Mouse (Mus musculus): ENCODE data around the gene Neurl1b. TPM values are rescaled to one million over a fixed set of nuclear protein-coding genes. Genes with fewer than 3 reads are reported as not detected.
A peak's percentile ranks its signal among the peaks of the same experiment; 100 is the strongest.

Neurl1b gene
- polyA plus RNA-seq, 1 experiment: 79.7 TPM

GRCm38 (mm10) chr17:26451651-26452295 is 37.1 kb downstream of the Neurl1b start:
- Histone ChIP-seq H3K27me3 (ENCODE audit: control insufficient read depth, insufficient read depth, low read length) (no peaks in the 10 kb centered on the region), H3K27ac (ENCODE audit: insufficient read depth, low read depth, low read length) (no peak overlapping the region), H3K4me3 (ENCODE audit: low read depth, low read length) (no peak overlapping the region), H3K4me1 (ENCODE audit: control insufficient read depth, insufficient read depth, insufficient read length, low read length) (no peaks in the 10 kb centered on the region), H3K36me3 (ENCODE audit: control insufficient read depth, insufficient read depth, low read length) (0 out of 2 replicates have a peak, but pooled peaks cover 3% of the 10 kb centered on the region)
- TF ChIP-seq POLR2A (IDR thresholded peaks at IDR 0.05; ENCODE audit: low read depth, low read length) (no peak), CTCF (IDR thresholded peaks at IDR 0.05; ENCODE audit: extremely low read depth, insufficient read length, insufficient replicate concordance, low read depth, low read length) (peak; percentile 71; the same call in 1 of the 2 replicates)
- 42% methylated on average over 8 of the region's 8 CpGs for WGBS

- Histone ChIP-seq H3K36me3 (ENCODE audit: control insufficient read depth, insufficient read depth, low read length) (0 out of 2 replicates have a peak, but pooled peaks cover 2% of the 10 kb centered on the region), H3K27me3 (ENCODE audit: control insufficient read depth, insufficient read depth, low read length) (no peaks in the 10 kb centered on the region), H3K4me3 (ENCODE audit: low read depth, low read length) (no peak overlapping the region), H3K27ac (ENCODE audit: insufficient read depth, low read depth, low read length) (no peak overlapping the region), H3K4me1 (ENCODE audit: control insufficient read depth, insufficient read depth, insufficient read length, low read length) (no peaks in the 10 kb centered on the region)
- 58% methylated on average over 5 of the region's 5 CpGs for WGBS
- peak; percentile 54; the same call in 1 of the 2 replicates for TF ChIP-seq CTCF (IDR thresholded peaks at IDR 0.05; ENCODE audit: extremely low read depth, insufficient read length, insufficient replicate concordance, low read depth, low read length)
- TF ChIP-seq POLR2A (IDR thresholded peaks at IDR 0.05; ENCODE audit: low read depth, low read length): no peak
Observed at GRCm38 (mm10) chr17:26452371-26452972, 37.8 kb downstream of the Neurl1b start.

GRCm38 (mm10) chr17:26457506-26457905 is 42.9 kb downstream of the Neurl1b start:
- Histone ChIP-seq H3K4me1 (ENCODE audit: control insufficient read depth, insufficient read depth, insufficient read length, low read length) (no peaks in the 10 kb centered on the region), H3K27me3 (ENCODE audit: control insufficient read depth, insufficient read depth, low read length) (no peaks in the 10 kb centered on the region), H3K36me3 (ENCODE audit: control insufficient read depth, insufficient read depth, low read length) (no peaks in the 10 kb centered on the region), H3K27ac (ENCODE audit: insufficient read depth, low read depth, low read length) (no peak overlapping the region), H3K4me3 (ENCODE audit: low read depth, low read length) (no peak overlapping the region)
- TF ChIP-seq CTCF (IDR thresholded peaks at IDR 0.05; ENCODE audit: extremely low read depth, insufficient read length, insufficient replicate concordance, low read depth, low read length): no peak
- no peak for TF ChIP-seq POLR2A (IDR thresholded peaks at IDR 0.05; ENCODE audit: low read depth, low read length)

GRCm38 (mm10) chr17:26458049-26458448 is 43.4 kb downstream of the Neurl1b start:
- Histone ChIP-seq H3K36me3 (ENCODE audit: control insufficient read depth, insufficient read depth, low read length) (no peaks in the 10 kb centered on the region), H3K27ac (ENCODE audit: insufficient read depth, low read depth, low read length) (no peak overlapping the region), H3K27me3 (ENCODE audit: control insufficient read depth, insufficient read depth, low read length) (no peaks in the 10 kb centered on the region), H3K4me3 (ENCODE audit: low read depth, low read length) (no peak overlapping the region), H3K4me1 (ENCODE audit: control insufficient read depth, insufficient read depth, insufficient read length, low read length) (peaks cover 2% of the 10 kb centered on the region; the same call in 1 of the 2 replicates)
- 65% methylated on average over 7 of the region's 7 CpGs for WGBS
- TF ChIP-seq CTCF (IDR thresholded peaks at IDR 0.05; ENCODE audit: extremely low read depth, insufficient read length, insufficient replicate concordance, low read depth, low read length) (no peak), POLR2A (IDR thresholded peaks at IDR 0.05; ENCODE audit: low read depth, low read length) (no peak)

- Histone ChIP-seq H3K36me3 (ENCODE audit: control insufficient read depth, insufficient read depth, low read length) (no peaks in the 10 kb centered on the region), H3K27me3 (ENCODE audit: control insufficient read depth, insufficient read depth, low read length) (no peaks in the 10 kb centered on the region), H3K4me3 (ENCODE audit: low read depth, low read length) (no peak overlapping the region), H3K4me1 (ENCODE audit: control insufficient read depth, insufficient read depth, insufficient read length, low read length) (peaks cover 4% of the 10 kb centered on the region; the same call in 1 of the 2 replicates), H3K27ac (ENCODE audit: insufficient read depth, low read depth, low read length) (no peak overlapping the region)
- TF ChIP-seq POLR2A (IDR thresholded peaks at IDR 0.05; ENCODE audit: low read depth, low read length): no peak
- peak; percentile 91; the same call in 1 of the 2 replicates for TF ChIP-seq CTCF (IDR thresholded peaks at IDR 0.05; ENCODE audit: extremely low read depth, insufficient read length, insufficient replicate concordance, low read depth, low read length)
- WGBS: 27% methylated on average over 12 of the region's 12 CpGs
Observed at GRCm38 (mm10) chr17:26462634-26463170, 48.1 kb downstream of the Neurl1b start.

GRCm38 (mm10) chr17:26463432-26463831 is 48.8 kb downstream of the Neurl1b start:
- no peaks in the 10 kb centered on the region for H3K36me3 ChIP-seq (ENCODE audit: control insufficient read depth, insufficient read depth, low read length)
- H3K4me1 ChIP-seq (ENCODE audit: control insufficient read depth, insufficient read depth, insufficient read length, low read length): peaks cover 4% of the 10 kb centered on the region; the same call in 1 of the 2 replicates
- 91% methylated on average over 5 of the region's 5 CpGs for WGBS
- no peaks in the 10 kb centered on the region for H3K27me3 ChIP-seq (ENCODE audit: control insufficient read depth, insufficient read depth, low read length)
- no peak overlapping the region for H3K27ac ChIP-seq (ENCODE audit: insufficient read depth, low read depth, low read length)
- no peak for TF ChIP-seq POLR2A (IDR thresholded peaks at IDR 0.05; ENCODE audit: low read depth, low read length)
- no peak for TF ChIP-seq CTCF (IDR thresholded peaks at IDR 0.05; ENCODE audit: extremely low read depth, insufficient read length, insufficient replicate concordance, low read depth, low read length)
- H3K4me3 ChIP-seq (ENCODE audit: low read depth, low read length): no peak overlapping the region

GRCm38 (mm10) chr17:26463984-26464383 is 49.4 kb downstream of the Neurl1b start:
- TF ChIP-seq CTCF (IDR thresholded peaks at IDR 0.05; ENCODE audit: extremely low read depth, insufficient read length, insufficient replicate concordance, low read depth, low read length) (no peak), POLR2A (IDR thresholded peaks at IDR 0.05; ENCODE audit: low read depth, low read length) (no peak)
- H3K4me1 ChIP-seq (ENCODE audit: control insufficient read depth, insufficient read depth, insufficient read length, low read length): peaks cover 4% of the 10 kb centered on the region; the same call in 1 of the 2 replicates
- WGBS: 18% methylated on average over 4 of the region's 4 CpGs
- H3K27ac ChIP-seq (ENCODE audit: insufficient read depth, low read depth, low read length): peak overlapping the region; percentile 52; the same call in 1 of the 2 replicates
- no peaks in the 10 kb centered on the region for H3K27me3 ChIP-seq (ENCODE audit: control insufficient read depth, insufficient read depth, low read length)
- no peaks in the 10 kb centered on the region for H3K36me3 ChIP-seq (ENCODE audit: control insufficient read depth, insufficient read depth, low read length)
- H3K4me3 ChIP-seq (ENCODE audit: low read depth, low read length): no peak overlapping the region

All from small intestine, adult 2 months (tissue).